Comparison of ENCODE assay signal across 8 mouse cellular contexts in the genomic region with DNA sequence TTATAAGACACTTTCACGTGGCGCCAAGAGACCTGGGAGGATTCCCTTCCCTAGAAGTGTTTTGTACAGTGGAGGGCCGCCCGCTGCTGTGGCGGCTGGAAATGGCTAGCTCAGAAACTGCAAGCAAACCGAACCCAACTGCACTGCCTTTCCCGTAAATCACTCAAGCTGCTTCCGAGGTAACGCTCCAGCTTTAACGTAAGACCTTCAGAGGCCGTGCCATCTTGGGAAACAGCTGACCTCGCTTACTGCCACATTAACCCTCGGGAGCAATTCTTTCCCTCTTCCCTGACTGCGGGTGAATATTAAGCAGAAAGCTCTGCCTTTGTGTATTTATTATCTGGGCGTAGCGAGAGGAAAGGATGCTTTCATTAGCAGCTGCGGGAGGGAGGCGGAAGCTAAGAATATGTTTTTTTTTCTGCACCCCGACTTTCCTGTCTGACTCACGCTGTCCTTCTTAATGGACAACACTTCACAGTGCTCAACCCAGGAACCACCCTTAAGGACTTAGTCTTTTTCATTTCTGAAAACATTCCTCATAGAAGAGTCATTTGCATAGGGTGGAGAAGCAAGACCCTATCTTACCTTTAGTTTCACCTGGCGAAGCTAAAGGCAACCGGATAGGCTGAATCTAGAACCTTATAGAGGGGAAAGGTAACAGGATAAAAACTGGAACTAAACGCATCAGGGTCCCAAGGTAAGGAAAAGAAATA.
A peak's percentile ranks its signal among the peaks of the same experiment; 100 is the strongest.
DNase-seq lines count a peak whose midpoint lies in the region; ATAC-seq and TF ChIP-seq lines count a peak whose summit lies in the region.

No protein-coding gene starts in this region.

- H3K27me3 ChIP-seq in forebrain, postnatal 0 days (ENCODE audit: insufficient read depth, low read length) = no peaks in the 10 kb centered on the region
- H3K27me3 ChIP-seq in stomach, postnatal 0 days (ENCODE audit: control insufficient read depth, insufficient read depth, low read length) = no peaks in the 10 kb centered on the region

- H3K4me2 ChIP-seq in forebrain, postnatal 0 days (ENCODE audit: low read depth) = peak overlapping the region; percentile 20
- no peak overlapping the region; the same call in 1 of the 2 replicates for H3K4me2 ChIP-seq in stomach, postnatal 0 days (replicated peaks; ENCODE audit: low read depth)

- no peak overlapping the region for H3K9ac ChIP-seq in forebrain, postnatal 0 days
- no peak overlapping the region; the same call in 1 of the 2 replicates for H3K9ac ChIP-seq in stomach, postnatal 0 days (ENCODE audit: low read length)

- 48% methylated on average over 23 of the region's 23 CpGs for WGBS in forebrain, postnatal 0 days
- WGBS in stomach, postnatal 0 days = 39% methylated on average over 23 of the region's 23 CpGs

- peak in 1 of 2 experiments; percentile 19 for DNase-seq in left cerebral cortex, adult 2 months (ENCODE audit: extremely low spot score in 1 of 2, low spot score in 2 of 2)
- no peak for DNase-seq in left cerebral cortex, postnatal 10 days (ENCODE audit: extremely low spot score in 1 of 2, low spot score in 2 of 2)
- DNase-seq in forebrain, postnatal 0 days = peak; percentile 34
- peak; percentile 25 to 34 for DNase-seq in kidney, postnatal 4 days
- peak; percentile 19 for DNase-seq in stomach, postnatal 0 days (ENCODE audit: low spot score)
- no peak for DNase-seq in spleen, postnatal 4 days (ENCODE audit: low spot score in 2 of 2)
- DNase-seq in B cell, adult 2 months = no peak
- DNase-seq in urinary bladder, postnatal 14 days (ENCODE audit: low spot score) = no peak

- peak overlapping the region; percentile 17; the same call in 1 of the 2 replicates for H3K27ac ChIP-seq in left cerebral cortex, adult 2 months
- H3K27ac ChIP-seq in forebrain, postnatal 0 days (ENCODE audit: low read depth, low read length) = peak overlapping the region; percentile 2; the same call in 1 of the 2 replicates
- peak overlapping the region; percentile 40 for H3K27ac ChIP-seq in stomach, postnatal 0 days (replicated peaks)

- TF ChIP-seq CTCF in left cerebral cortex, adult 2 months (IDR thresholded peaks at IDR 0.05) = no peak
- TF ChIP-seq CTCF in forebrain, postnatal 0 days (IDR thresholded peaks at IDR 0.05; ENCODE audit: low read depth) = no peak
- TF ChIP-seq CTCF in stomach, postnatal 0 days (IDR thresholded peaks at IDR 0.05; ENCODE audit: low read depth) = no peak

- H3K9me3 ChIP-seq in forebrain, postnatal 0 days (ENCODE audit: low read length) = no peaks in the 10 kb centered on the region
- no peaks in the 10 kb centered on the region for H3K9me3 ChIP-seq in stomach, postnatal 0 days (ENCODE audit: control insufficient read depth, low read length)

- intact Hi-C loops in left cerebral cortex, adult 2 months (cut with DNase I) = no loop called here
- intact Hi-C loops in left cerebral cortex, postnatal 10 days (cut with DNase I) = no loop called here

- peaks cover 12% of the 10 kb centered on the region for H3K36me3 ChIP-seq in forebrain, postnatal 0 days (ENCODE audit: insufficient read depth)
- H3K36me3 ChIP-seq in stomach, postnatal 0 days (ENCODE audit: control insufficient read depth, insufficient read depth, low read length) = no peaks in the 10 kb centered on the region

- peak overlapping the region; percentile 22; the same call in 1 of the 2 replicates for H3K4me3 ChIP-seq in left cerebral cortex, adult 2 months
- no peak overlapping the region for H3K4me3 ChIP-seq in forebrain, postnatal 0 days (ENCODE audit: low read depth, low read length)
- no peak overlapping the region for H3K4me3 ChIP-seq in stomach, postnatal 0 days (ENCODE audit: low read depth, low read length)

- ATAC-seq in forebrain, postnatal 0 days = peak; percentile 49
- ATAC-seq in stomach, postnatal 0 days (ENCODE audit: low FRiP score, low TSS enrichment) = peak; percentile 78

- H3K4me1 ChIP-seq in forebrain, postnatal 0 days (ENCODE audit: insufficient read depth) = peaks cover 10% of the 10 kb centered on the region
- H3K4me1 ChIP-seq in stomach, postnatal 0 days (replicated peaks; ENCODE audit: control insufficient read depth, insufficient read depth) = 0 out of 2 replicates have a peak, but pooled peaks cover 2% of the 10 kb centered on the region

- no peak for TF ChIP-seq EP300 in stomach, postnatal 0 days (optimal IDR thresholded peaks at IDR 0.05)

Comparison
In these comparisons a context has a peak if more than half of its experiments do, and no peak if none do; other contexts are left out.
1. DNase-seq: peak in forebrain, postnatal 0 days (single experiment), kidney, postnatal 4 days (2 of 2) and stomach, postnatal 0 days (single experiment); none in left cerebral cortex, postnatal 10 days (0 of 2), spleen, postnatal 4 days (0 of 2), B cell, adult 2 months (0 of 2) and urinary bladder, postnatal 14 days (single experiment).
2. Peak in every context shown above with its lines, with median percentiles within 50 percentile points of each other: H3K27ac ChIP-seq.